Mouse (Mus musculus) limb, embryonic 10.5 days (tissue): Measurements from ENCODE around the gene Npc2. TPM values are rescaled to one million over a fixed set of nuclear protein-coding genes. Genes with fewer than 3 reads are reported as not detected.

Experiments
- DNase-seq: peaks from one replicate; pipeline ENCODE4 v3.0.0-alpha.2; 2017; ENCODE audit warnings: low spot score
- H3K27ac ChIP-seq: fragments of 300-500 bp; sonication (generic); 2 replicates; pipeline ENCODE4 v1.5.1; 2016; ENCODE audit warnings: mild to moderate bottlenecking
- H3K27me3 ChIP-seq: fragments of 300-500 bp; sonication (generic); 2 replicates; pipeline ENCODE4 v1.6.1; 2016; ENCODE audit warnings: low read depth, mild to moderate bottlenecking; ENCODE audit not compliant: poor library complexity, severe bottlenecking
- H3K36me3 ChIP-seq: fragments of 300-500 bp; sonication (generic); 2 replicates; pipeline ENCODE4 v1.6.1; 2016; ENCODE audit warnings: mild to moderate bottlenecking, moderate library complexity
- H3K4me1 ChIP-seq: fragments of 300-500 bp; sonication (generic); 2 replicates; pipeline ENCODE4 v1.6.1; 2016
- H3K4me3 ChIP-seq: fragments of 300-500 bp; sonication (generic); 2 replicates; pipeline ENCODE4 v1.5.1; 2016; ENCODE audit warnings: mild to moderate bottlenecking, moderate library complexity
- H3K9me3 ChIP-seq: fragments of 300-500 bp; sonication (generic); replicated peaks from 2 replicates; pipeline ENCODE4 v1.6.1; 2016; ENCODE audit warnings: mild to moderate bottlenecking
- WGBS: fragments of 180-500 bp; shearing (Covaris S2); methylation state at CpG from one replicate; pipeline ENCODE4 v1.1.7; 2016; 5-methylcytosine and 5-hydroxymethylcytosine counted together
- polyA plus RNA-seq: library from polyadenylated mRNA; unstranded; fragments of >200 nt; fragmentation: Nextera tagmentation; extraction: Ambion mirVana; gene quantifications from 2 replicates; pipeline ENCODE4 v1.2.1, GENCODE M21; 2016

Npc2 gene
- polyA plus RNA-seq, 1 experiment from 2014 or later = 62.5 TPM

DNA sequence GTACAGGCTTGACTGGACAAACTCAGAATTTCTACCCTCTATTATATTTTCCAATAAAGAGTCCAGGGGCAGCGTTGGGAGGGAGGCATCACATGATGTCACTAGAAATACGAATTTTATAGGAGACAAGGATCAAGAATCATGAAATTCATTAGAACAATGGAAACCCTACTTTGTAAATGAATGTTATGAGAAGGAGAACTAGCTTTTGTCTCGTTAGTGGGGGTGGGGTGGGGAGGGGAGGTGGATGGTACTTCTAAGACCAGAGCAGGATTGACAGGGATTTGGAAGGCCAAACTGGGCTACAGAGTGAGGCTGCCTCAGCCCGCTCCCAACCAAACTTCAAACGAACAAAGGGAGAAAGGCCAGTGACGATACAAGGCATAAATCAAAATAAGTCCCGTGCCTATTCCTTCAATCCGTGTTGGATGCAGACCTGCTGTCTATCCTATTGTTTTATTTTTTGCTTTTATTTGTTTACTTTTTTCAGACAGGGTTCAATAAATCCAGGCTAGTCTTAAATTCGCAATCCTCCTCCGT is 901 bp downstream of the Npc2 start:
- DNase-seq = no peak
- Histone ChIP-seq H3K27me3 (no peaks in the 10 kb centered on the region), H3K27ac (peak overlapping the region; percentile 94), H3K9me3 (no peaks in the 10 kb centered on the region), H3K36me3 (peaks cover 43% of the 10 kb centered on the region), H3K4me3 (peak overlapping the region; percentile 83), H3K4me1 (peaks cover 27% of the 10 kb centered on the region)
- WGBS = 9% methylated on average over 10 of the region's 10 CpGs

GRCm38 (mm10) chr12:84769624-84770023 is 3.3 kb downstream of the Npc2 start:
- Histone ChIP-seq H3K9me3 (no peaks in the 10 kb centered on the region), H3K36me3 (peaks cover 48% of the 10 kb centered on the region), H3K27ac (no peak overlapping the region), H3K27me3 (no peaks in the 10 kb centered on the region), H3K4me3 (no peak overlapping the region), H3K4me1 (peaks cover 33% of the 10 kb centered on the region)
- no peak for DNase-seq
- 91% methylated on average over 7 of the region's 7 CpGs for WGBS

DNA sequence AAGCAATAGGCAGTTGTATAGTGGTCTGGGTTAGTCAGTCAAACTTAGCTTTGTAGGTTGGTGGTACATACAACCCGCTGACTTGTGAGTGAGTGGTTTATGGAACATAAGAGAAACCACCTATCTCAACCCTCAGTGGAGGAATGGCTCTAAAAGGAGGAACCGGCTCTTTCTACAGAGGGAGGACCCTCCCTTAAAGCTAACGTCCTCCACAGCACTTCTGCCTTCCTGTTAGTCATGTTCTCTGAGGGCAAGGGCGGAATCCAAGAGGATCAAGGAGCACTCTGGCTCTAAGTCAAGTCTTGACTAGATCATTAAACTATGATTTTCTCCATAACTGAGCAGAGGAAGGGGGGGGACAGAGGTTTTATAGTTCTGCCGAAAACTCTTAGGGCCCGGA is 5.4 kb downstream of the Npc2 start:
- Histone ChIP-seq H3K9me3 (no peaks in the 10 kb centered on the region), H3K36me3 (peaks cover 66% of the 10 kb centered on the region), H3K27ac (no peak overlapping the region), H3K4me1 (peaks cover 27% of the 10 kb centered on the region), H3K4me3 (no peak overlapping the region), H3K27me3 (no peaks in the 10 kb centered on the region)
- no peak for DNase-seq
- WGBS = 92% methylated on average over 6 of the region's 6 CpGs

GRCm38 (mm10) chr12:84766113-84766735 is 6.7 kb downstream of the Npc2 start:
- peaks cover 78% of the 10 kb centered on the region for H3K36me3 ChIP-seq
- no peaks in the 10 kb centered on the region for H3K27me3 ChIP-seq
- peaks cover 17% of the 10 kb centered on the region for H3K4me1 ChIP-seq
- DNase-seq = no peak
- H3K27ac ChIP-seq = no peak overlapping the region
- no peaks in the 10 kb centered on the region for H3K9me3 ChIP-seq
- 88% methylated on average over 5 of the region's 5 CpGs for whole genome bisulfite sequencing
- H3K4me3 ChIP-seq = no peak overlapping the region

GRCm38 (mm10) chr12:84765506-84765905 is 7.4 kb downstream of the Npc2 start:
- Histone ChIP-seq H3K4me3 (no peak overlapping the region), H3K4me1 (peaks cover 13% of the 10 kb centered on the region; the same call in 1 of the 2 replicates), H3K27me3 (no peaks in the 10 kb centered on the region), H3K27ac (no peak overlapping the region), H3K9me3 (no peaks in the 10 kb centered on the region), H3K36me3 (peaks cover 81% of the 10 kb centered on the region)
- WGBS = 92% methylated on average over 15 of the region's 15 CpGs
- no peak for DNase-seq

GRCm38 (mm10) chr12:84764756-84765155 is 8.2 kb downstream of the Npc2 start:
- H3K4me1 ChIP-seq = peaks cover 13% of the 10 kb centered on the region; the same call in 1 of the 2 replicates
- no peak for DNase-seq
- no peaks in the 10 kb centered on the region for H3K9me3 ChIP-seq
- no peak overlapping the region for H3K4me3 ChIP-seq
- peaks cover 81% of the 10 kb centered on the region for H3K36me3 ChIP-seq
- 83% methylated on average over 7 of the region's 7 CpGs for WGBS
- no peak overlapping the region for H3K27ac ChIP-seq
- H3K27me3 ChIP-seq = no peaks in the 10 kb centered on the region

- peaks cover 81% of the 10 kb centered on the region for H3K36me3 ChIP-seq
Measured at GRCm38 (mm10) chr12:84763577-84764218, 9.3 kb downstream of the Npc2 start.

DNA sequence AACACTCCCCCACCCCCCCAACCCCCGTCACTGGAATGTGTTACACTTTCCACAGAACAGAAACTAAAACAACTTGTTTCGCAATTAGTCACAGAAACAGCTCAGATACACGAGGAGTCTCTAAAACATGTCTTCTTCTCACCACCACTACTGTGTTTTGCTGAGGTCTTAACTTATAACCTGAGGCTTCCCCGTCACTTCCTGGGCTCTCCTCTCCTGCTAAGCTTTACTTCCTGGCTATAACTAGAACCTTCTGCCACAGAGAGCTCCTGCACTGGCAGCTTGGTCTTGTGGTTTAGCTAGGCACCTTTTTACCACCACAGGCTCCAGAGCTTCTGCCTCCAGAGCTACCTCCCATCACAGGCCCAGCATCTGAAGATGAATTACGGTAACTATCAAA is 10.4 kb downstream of the Npc2 start:
- Histone ChIP-seq H3K4me3 (no peak overlapping the region), H3K27ac (no peak overlapping the region), H3K36me3 (peaks cover 87% of the 10 kb centered on the region), H3K27me3 (no peaks in the 10 kb centered on the region), H3K9me3 (no peaks in the 10 kb centered on the region), H3K4me1 (peaks cover 13% of the 10 kb centered on the region; the same call in 1 of the 2 replicates)
- 87% methylated on average over 5 of the region's 5 CpGs for WGBS
- DNase-seq = no peak

More at GRCm38 (mm10) chr12:84763577-84764218, 9.3 kb downstream of the Npc2 start:
- no peak for DNase-seq
- no peaks in the 10 kb centered on the region for H3K27me3 ChIP-seq
- WGBS = 92% methylated on average over 13 of the region's 13 CpGs
- no peak overlapping the region for H3K4me3 ChIP-seq
- no peak overlapping the region for H3K27ac ChIP-seq
- H3K9me3 ChIP-seq = no peaks in the 10 kb centered on the region
- peaks cover 13% of the 10 kb centered on the region; the same call in 1 of the 2 replicates for H3K4me1 ChIP-seq

DNA sequence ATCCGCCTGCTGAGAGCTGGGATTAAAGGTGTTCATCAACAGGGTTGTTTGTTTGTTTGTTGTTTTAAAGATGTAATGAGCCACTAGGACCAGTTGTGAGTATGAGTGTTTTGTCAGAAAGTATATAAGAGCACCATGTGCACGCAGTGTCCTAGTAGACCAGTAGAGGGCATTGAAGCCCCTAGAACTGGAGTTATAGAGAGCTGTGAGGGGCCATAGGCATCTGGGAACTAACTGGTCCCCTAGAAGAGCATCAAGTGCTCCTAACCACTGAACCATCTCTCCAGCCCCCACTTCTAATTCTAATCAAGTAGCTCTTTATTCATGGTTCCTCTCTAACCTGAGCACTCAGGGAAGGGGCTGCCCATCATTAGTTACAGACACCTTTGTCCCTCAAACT is 13.9 kb downstream of the Npc2 start:
- WGBS = 84% methylated on average over 2 of the region's 2 CpGs
- no peak for DNase-seq
- H3K36me3 ChIP-seq = peaks cover 94% of the 10 kb centered on the region

GRCm38 (mm10) chr12:84756016-84756415 is 16.9 kb downstream of the Npc2 start:
- Histone ChIP-seq H3K4me3 (no peak overlapping the region), H3K27me3 (no peaks in the 10 kb centered on the region), H3K4me1 (peaks cover 13% of the 10 kb centered on the region), H3K9me3 (no peaks in the 10 kb centered on the region), H3K27ac (no peak overlapping the region), H3K36me3 (peaks cover 64% of the 10 kb centered on the region)
- no peak for DNase-seq
- WGBS = 92% methylated on average over 10 of the region's 10 CpGs

More for the DNA sequence above, 13.9 kb downstream of the Npc2 start:
- Histone ChIP-seq H3K27me3 (no peaks in the 10 kb centered on the region), H3K4me1 (0 out of 2 replicates have a peak, but pooled peaks cover 5% of the 10 kb centered on the region), H3K9me3 (no peaks in the 10 kb centered on the region), H3K27ac (no peak overlapping the region), H3K4me3 (no peak overlapping the region)

DNA sequence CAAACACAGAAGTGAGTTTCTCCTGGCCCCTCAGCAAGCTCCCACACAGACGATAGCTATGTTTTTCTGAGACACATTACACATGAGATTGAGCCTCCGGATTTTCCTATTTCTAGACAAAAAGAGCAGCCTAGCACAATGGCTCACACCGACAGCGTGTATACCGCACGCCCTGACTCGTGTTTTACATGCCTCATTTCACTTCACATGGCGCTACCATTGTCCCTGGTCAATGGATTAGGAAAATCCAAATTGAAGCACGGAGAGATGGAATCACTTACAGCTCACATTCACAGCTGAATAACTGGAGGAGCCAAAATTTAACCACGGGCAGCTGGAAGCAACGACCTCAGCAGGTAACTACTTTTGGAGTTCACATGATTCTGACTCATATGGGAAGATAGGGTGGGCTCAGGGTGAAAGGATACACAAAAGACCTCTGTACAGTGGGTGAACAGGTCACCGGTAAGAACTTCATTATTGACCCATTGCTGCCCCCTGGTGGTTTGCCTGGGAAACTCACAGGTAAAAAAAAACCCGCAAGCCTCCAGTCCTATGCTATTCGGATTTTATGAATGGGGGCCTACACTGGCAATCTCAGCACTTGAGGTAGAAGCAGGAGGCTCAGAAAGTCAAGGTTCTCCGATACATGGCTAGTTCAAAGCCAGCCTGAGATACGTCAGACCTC is 17.8 kb downstream of the Npc2 start:
- H3K4me3 ChIP-seq = no peak overlapping the region
- H3K9me3 ChIP-seq = no peaks in the 10 kb centered on the region
- DNase-seq = peak; percentile 88
- peaks cover 55% of the 10 kb centered on the region for H3K36me3 ChIP-seq
- no peaks in the 10 kb centered on the region for H3K27me3 ChIP-seq
- no peak overlapping the region for H3K27ac ChIP-seq
- H3K4me1 ChIP-seq = peaks cover 17% of the 10 kb centered on the region
- 72% methylated on average over 16 of the region's 16 CpGs for WGBS

DNA sequence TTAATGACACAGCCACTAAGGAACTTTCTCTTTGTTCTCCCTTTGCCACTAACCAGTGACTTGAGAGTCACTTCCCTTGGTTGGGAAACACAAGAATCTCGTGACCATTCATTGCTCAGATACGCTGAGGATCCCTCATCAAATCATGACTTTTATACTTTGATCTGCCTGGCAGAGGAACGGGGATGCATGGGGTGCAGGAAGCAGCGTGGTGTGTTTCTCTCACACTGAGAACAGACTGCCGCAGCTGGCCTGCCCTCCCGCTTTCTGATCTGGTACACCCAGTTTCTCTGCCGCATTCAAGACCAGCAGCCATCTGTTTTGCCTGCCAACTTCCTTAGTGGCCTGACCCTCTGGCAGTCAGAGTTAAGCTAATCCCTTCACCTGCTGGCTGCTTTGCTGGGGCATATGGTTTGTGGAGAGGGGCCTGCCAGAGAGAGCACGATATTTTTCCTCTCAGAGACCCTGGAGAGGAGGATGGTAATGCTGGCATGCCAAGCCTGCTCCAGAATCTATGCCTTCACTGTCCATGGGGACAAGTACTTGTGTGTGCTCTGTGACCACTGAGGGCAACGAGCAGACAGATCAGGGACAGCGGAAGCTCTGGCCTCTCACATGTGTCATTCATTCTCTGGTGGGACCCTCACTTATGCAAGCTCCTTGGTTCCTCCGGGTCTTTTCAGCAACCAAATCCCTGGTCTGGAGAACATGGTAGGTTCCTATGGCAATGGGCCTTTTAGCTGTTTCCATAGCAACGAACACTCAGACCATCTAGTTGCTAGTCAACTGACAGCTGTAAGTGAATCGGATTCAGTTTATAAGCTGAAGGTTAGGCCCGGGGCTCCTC is 20.6 kb downstream of the Npc2 start:
- peaks cover 17% of the 10 kb centered on the region for H3K4me1 ChIP-seq

More for the DNA sequence above, 20.6 kb downstream of the Npc2 start:
- Histone ChIP-seq H3K27me3 (no peaks in the 10 kb centered on the region), H3K27ac (no peak overlapping the region), H3K4me3 (no peak overlapping the region), H3K9me3 (no peaks in the 10 kb centered on the region), H3K36me3 (peaks cover 28% of the 10 kb centered on the region)
- WGBS = 43% methylated on average over 14 of the region's 14 CpGs
- no peak for DNase-seq
